Mouse (Mus musculus) ZHBTc4 (cell line): ENCODE data around the gene Gm45208.

Experiments used
- DNase-seq: peaks from one replicate; pipeline ENCODE4 v3.0.0-alpha.2; 2011; ENCODE audit warnings: low read depth, low spot score

The Gm45208 gene

GRCm38 (mm10) chrX:7772766-7773165 is 50.7 kb downstream of the Gm45208 start:
- DNase-seq: no peak

GRCm38 (mm10) chrX:7775501-7776205 is 53.6 kb downstream of the Gm45208 start:
- peak; percentile 75 for DNase-seq

DNA sequence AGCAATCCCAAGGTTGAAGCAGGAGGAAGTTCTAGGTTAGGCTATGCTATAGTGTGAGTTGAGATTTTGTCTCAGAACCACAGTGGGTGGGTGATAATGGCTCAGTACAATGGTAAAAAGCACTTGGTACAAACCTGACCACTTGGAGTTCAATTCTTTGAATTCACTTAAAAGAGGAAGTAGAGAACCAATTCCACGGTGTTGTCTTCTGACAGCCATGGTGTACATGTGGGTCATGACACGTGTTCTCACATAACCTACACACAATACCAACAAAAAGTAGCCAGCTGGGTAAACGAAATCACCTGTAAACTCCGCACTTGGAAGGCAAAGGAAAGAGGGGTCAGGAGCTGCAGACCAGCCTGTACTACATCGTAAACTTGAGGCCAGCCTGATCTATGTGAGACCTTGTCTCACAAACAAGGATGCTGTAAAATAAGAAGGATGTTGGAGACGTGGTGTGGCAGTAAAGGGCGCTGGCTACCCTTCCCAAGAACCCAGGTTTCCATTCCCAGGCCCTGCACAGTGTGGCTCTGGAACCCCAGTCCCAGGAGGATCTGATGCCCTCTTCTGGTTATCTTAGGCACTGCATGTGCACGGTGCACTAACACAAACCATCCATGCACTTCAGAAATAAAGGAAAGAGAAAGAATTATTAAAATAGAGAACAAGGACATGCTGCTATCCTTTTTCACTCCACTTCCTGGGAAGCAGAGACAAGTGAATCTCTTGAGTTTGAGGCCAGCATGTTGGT is 54.5 kb downstream of the Gm45208 start:
- peak; percentile 70 for DNase-seq

DNA sequence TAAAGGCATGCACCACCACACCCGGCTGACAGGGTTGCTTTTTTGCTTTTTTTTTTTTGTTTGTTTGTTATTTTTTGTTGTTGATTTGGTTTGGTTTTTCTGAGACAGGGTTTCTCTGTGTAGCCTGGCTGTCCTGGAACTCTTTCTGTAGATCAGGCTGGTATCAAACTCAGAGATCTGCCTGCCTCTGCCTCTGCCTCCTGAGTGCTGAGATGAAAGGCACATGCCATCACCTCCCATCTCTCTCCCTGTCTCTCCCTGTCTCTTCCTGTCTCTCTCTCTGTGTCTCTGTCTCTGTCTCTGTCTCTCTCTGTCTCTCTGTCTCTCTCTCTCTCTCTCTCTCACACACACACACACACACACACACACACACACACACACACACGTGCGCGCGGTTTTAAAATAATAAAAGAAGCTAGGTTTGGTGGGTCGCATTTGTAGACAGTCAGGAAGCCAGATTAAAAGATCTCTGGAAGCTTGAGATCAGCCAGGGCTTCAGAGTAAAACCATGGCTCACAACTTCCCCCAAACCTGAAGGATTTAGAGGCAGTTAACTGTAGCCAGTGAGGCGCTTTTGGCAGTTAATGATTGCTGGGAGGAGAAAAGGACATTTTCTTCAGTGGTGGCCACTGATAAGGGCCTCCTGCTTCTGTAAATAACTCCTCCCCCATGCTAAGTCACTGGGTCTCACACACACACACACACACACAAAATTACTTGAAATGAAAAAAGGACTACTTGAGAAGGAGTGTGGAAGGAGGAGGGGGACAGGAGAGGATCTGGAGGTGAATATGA is 56.6 kb downstream of the Gm45208 start:
- no peak for DNase-seq

DNA sequence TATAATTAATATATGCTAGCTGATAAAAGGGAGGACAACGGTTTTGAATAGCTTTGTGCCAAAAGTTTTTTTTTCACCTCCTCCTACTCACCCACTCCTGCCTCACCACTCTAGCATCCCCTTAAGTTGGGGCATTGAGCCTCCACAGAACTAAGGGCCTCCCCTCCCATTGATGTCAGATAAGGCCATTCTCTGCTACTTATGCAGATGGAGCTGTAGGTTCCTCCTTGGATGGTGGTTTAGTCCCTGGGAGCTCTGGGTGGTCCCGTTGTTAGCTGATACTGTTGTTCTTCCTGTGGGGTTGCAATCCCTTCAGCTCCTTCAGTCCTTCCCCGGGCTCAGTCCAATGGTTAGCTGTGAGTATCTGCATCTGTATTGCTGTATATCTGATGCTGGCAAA is 57.2 kb downstream of the Gm45208 start:
- DNase-seq: no peak
